Mouse (Mus musculus) megakaryocyte, embryonic 14.5 days (primary cell): ENCODE data around the gene Eras.

Source experiments
- FLI1 ChIP-seq: IDR thresholded peaks from 2 replicates; pipeline ENCODE4 v1.6.1; 2012; ENCODE audit warnings: low read length, inconsistent platforms, mixed read lengths
- GATA1 ChIP-seq: IDR thresholded peaks from 3 replicates; pipeline ENCODE4 v1.6.1; 2012; ENCODE audit warnings: mixed read lengths, low read length, inconsistent platforms, borderline replicate concordance

- no peak for TF ChIP-seq FLI1
- no peak for TF ChIP-seq GATA1
Observed at GRCm38 (mm10) chrX:7898880-7899874, 29.2 kb downstream of the Eras start, which contains the start of the genes Pqbp1 and Timm17b.
